Mouse (Mus musculus) heart, postnatal 4 days (tissue): ENCODE measurements around the gene Foxl2. TPM values are rescaled to one million over a fixed set of nuclear protein-coding genes. Genes with fewer than 3 reads are reported as not detected.

Experiments used
- DNase-seq: peaks from one replicate; pipeline ENCODE4 v3.0.0; 2021
- total RNA-seq, 2 experiments: library from RNA; stranded (reverse); gene quantifications; 2 replicates each; pipeline ENCODE4 v1.2.3; 2021

The Foxl2 gene
- total RNA-seq = not detected

DNA sequence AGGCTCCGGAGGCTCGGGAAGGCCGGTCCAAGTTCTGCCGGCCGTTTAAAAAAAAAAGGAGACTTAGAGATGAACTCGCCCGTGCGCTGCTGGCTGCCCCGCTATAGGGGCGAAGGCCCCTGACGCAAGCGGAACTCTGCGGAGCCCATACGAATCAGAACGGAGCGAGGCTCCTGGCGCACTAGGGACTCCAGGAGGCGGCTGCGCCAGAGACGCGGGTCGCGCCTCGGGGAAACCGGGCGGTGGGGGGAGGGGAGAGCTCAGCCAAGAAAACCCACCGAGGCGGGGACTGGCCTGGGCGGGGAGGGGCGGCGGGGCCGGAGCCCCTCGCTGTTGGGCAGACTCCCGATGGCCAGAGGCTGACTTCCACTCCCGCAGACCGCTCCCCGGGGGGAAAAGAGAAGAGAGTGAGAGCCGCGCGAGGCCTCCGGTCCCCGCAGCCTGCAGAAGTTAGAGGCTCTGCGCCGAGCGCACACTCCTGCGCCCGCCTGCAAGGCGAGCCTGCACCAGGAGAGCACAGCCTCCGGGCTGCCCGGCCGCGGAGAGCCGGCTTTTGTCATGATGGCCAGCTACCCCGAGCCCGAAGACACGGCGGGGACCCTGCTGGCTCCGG, at the start of gene Foxl2:
TSS of gene Foxl2 (plus strand) at position 186 of the 613 bp plus-strand sequence.
- peak; percentile 40 for DNase-seq

GRCm38 (mm10) chr9:98920629-98921523, 34.2 kb upstream of the Foxl2 start:
- no peak for DNase-seq

GRCm38 (mm10) chr9:98923119-98923518, 32.0 kb upstream of the Foxl2 start:
- no peak for DNase-seq

- DNase-seq = no peak
Observed at GRCm38 (mm10) chr9:98924183-98924582, 30.9 kb upstream of the Foxl2 start.

DNA sequence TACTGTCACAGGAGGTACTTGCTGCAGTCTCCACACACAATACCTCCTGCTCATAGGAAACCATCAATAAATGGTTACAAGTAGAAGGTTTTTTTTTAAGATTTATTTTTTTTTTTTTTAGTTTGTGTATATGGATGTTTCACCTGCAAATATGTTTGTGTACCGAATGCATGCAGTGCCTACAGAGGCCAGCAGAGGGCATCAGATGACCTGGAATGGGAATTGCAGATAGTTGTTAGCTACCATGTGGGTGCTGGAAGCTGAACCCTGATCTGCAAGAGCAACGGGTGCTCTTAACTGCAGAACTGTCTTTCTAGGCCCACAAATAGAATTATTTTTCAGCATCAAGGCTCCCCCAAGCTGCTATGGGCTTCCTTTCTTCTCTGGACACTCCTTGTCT, 25.6 kb upstream of the Foxl2 start:
- no peak for DNase-seq

DNA sequence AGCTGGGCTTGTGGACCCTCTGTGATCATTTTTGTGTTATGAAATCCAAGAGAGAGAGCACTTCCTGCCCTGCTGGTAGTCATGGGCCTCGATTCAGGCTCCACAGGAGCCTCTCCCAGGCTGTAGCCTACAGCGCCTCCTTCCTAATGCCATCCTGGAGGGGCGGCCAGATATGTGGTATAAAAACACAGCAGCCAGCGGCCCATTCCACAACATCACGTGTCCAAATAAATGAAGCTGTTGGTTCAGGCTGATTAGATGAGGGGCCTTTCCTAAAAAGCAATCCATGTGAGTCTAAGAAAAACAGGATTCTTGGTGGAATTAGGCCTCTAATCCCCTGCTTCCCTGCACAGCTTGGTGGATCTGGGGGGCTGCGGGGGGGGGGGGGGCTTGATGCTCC, 22.2 kb upstream of the Foxl2 start:
- DNase-seq = no peak

- DNase-seq = no peak
Observed at GRCm38 (mm10) chr9:98935190-98935909, 19.7 kb upstream of the Foxl2 start.

- DNase-seq = no peak
Observed at GRCm38 (mm10) chr9:98939290-98939689, 15.8 kb upstream of the Foxl2 start.

- DNase-seq = peak; percentile 28
Observed at GRCm38 (mm10) chr9:98952171-98953050, 2.7 kb upstream of the Foxl2 start.

DNA sequence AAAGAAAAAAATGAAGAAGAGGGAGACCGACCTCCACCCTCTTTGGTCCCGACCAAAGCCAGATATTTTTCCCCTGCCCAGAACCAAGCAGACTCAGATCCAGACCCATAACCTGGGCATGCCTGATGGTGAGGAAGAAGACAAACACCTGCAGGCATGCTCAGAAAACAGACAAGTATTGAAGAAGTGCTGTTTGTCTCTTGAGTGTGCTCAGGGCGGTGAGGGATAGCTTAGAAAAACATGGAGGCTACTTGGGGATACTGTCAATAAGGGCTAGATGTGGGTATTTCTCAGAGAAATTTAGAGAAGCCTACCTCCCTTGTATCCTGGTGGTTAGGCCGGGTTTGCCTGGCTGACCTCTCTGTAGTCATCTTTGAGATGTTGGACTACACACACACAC, 1.8 kb upstream of the Foxl2 start:
- DNase-seq = no peak

GRCm38 (mm10) chr9:98953830-98954229, 1.3 kb upstream of the Foxl2 start:
- DNase-seq = no peak

- DNase-seq = no peak
Observed at GRCm38 (mm10) chr9:98954391-98955102, 541 bp upstream of the Foxl2 start.

DNA sequence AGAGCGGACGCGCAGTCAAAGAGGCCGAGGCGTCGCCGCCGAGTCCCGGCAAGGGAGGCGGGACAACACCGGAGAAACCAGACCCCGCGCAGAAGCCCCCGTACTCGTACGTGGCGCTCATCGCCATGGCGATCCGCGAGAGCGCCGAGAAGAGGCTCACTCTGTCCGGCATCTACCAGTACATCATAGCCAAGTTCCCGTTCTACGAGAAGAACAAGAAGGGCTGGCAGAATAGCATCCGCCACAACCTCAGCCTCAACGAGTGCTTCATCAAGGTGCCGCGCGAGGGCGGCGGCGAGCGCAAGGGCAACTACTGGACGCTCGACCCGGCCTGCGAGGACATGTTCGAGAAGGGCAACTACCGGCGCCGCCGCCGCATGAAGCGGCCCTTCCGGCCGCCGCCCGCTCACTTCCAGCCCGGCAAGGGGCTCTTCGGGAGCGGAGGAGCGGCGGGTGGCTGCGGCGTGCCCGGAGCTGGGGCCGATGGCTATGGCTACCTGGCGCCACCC, 682 bp downstream of the Foxl2 start:
- no peak for DNase-seq

GRCm38 (mm10) chr9:98956591-98957381, 1.7 kb downstream of the Foxl2 start:
- DNase-seq = peak; percentile 35

GRCm38 (mm10) chr9:98957751-98958351, 2.8 kb downstream of the Foxl2 start:
- no peak for DNase-seq

GRCm38 (mm10) chr9:98958628-98959027, 3.5 kb downstream of the Foxl2 start:
- no peak for DNase-seq

- DNase-seq = no peak
Observed at GRCm38 (mm10) chr9:98959851-98960250, 4.8 kb downstream of the Foxl2 start.

DNA sequence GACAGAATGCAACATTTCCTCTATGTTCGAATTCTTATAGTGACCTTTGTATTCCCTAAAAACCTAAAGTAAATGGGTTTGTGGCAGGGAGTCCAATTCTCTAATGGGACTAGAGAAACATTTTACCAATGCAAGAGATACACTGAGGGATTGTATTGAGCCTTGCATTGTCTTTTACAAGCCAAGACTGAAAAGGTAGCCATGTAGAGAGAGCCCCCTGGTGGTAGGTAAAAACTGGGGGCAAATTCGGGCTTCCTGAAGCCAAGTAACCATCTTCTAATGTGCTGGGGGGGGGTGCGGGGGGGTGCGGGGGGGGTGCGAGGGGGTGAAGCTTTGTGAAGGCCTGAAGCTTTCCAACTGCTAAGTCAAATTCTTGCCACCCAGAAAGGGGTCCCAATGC, 5.3 kb downstream of the Foxl2 start:
- no peak for DNase-seq

GRCm38 (mm10) chr9:98961591-98962477, 6.7 kb downstream of the Foxl2 start:
- DNase-seq = no peak
